ENCODE assay signal across 12 mouse cellular contexts in genomic region chr1:39499485-39499941, GRCm38 (mm10). TPM values are rescaled to one million over a fixed set of nuclear protein-coding genes. Genes with fewer than 3 reads are reported as not detected.
DNase-seq lines count a peak whose midpoint lies in the region; ATAC-seq and TF ChIP-seq lines count a peak whose summit lies in the region.
"Had no signal": no experiment of that assay in that cellular context is flagged by ENCODE, and none has a peak within 500 bp of the region (broad histone marks: within the 10 kb centered on the region; RNA-seq: fewer than 3 reads in every experiment).

No protein-coding gene starts in this region.

- peak; percentile 40 to 64 for DNase-seq in adrenal gland, adult (ENCODE audit: inconsistent age in 2 of 2, low spot score in 1 of 2)
- DNase-seq in adrenal gland, adult 8-10 months: no peak
- no peak for DNase-seq in kidney, adult 2 months
- DNase-seq in heart, postnatal 10 days: no peak
- DNase-seq in right cerebral cortex, postnatal 4 days: no peak
- DNase-seq: heart, adult 18-20 months; kidney, postnatal 10 days; layer of hippocampus, postnatal 36 days had no signal

- no peak for TF ChIP-seq POLR2A in kidney, adult 2 months (IDR thresholded peaks at IDR 0.05; ENCODE audit: low read depth, low read length)

- no peak overlapping the region for H3K4me2 ChIP-seq in kidney, embryonic 16.5 days (replicated peaks; ENCODE audit: low read depth, low read length)
- no peak overlapping the region for H3K4me2 ChIP-seq in hindbrain, embryonic 15.5 days
- no peak overlapping the region for H3K4me2 ChIP-seq in midbrain, embryonic 13.5 days (replicated peaks)
- H3K4me2 ChIP-seq: neural tube, embryonic 12.5 days had no signal

- H3K27ac ChIP-seq in kidney, embryonic 16.5 days (ENCODE audit: low read length): no peak overlapping the region
- H3K27ac ChIP-seq in kidney, adult 2 months (ENCODE audit: insufficient read depth, low read depth, low read length): no peak overlapping the region
- no peak overlapping the region for H3K27ac ChIP-seq in hindbrain, embryonic 15.5 days (replicated peaks)
- H3K27ac ChIP-seq in midbrain, embryonic 13.5 days: no peak overlapping the region
- H3K27ac ChIP-seq: neural tube, embryonic 12.5 days had no signal

- ATAC-seq in kidney, embryonic 16.5 days (ENCODE audit: low FRiP score, low TSS enrichment): peak; percentile 69; the same call in 1 of the 2 replicates
- ATAC-seq in hindbrain, embryonic 15.5 days (ENCODE audit: low FRiP score, low read depth): peak; percentile 74; the same call in 1 of the 2 replicates
- peak; percentile 85 for ATAC-seq in midbrain, embryonic 13.5 days

- no peak overlapping the region for H3K9ac ChIP-seq in kidney, embryonic 16.5 days (replicated peaks; ENCODE audit: low read length)
- no peak overlapping the region for H3K9ac ChIP-seq in hindbrain, embryonic 15.5 days
- H3K9ac ChIP-seq in midbrain, embryonic 13.5 days (replicated peaks): no peak overlapping the region
- H3K9ac ChIP-seq: neural tube, embryonic 12.5 days had no signal

- no peaks in the 10 kb centered on the region for H3K4me1 ChIP-seq in kidney, embryonic 16.5 days (ENCODE audit: insufficient read depth, low read length)
- H3K4me1 ChIP-seq in kidney, adult 2 months (ENCODE audit: control insufficient read depth, insufficient read depth, low read length): no peaks in the 10 kb centered on the region
- H3K4me1 ChIP-seq in hindbrain, embryonic 15.5 days (replicated peaks): no peaks in the 10 kb centered on the region
- H3K4me1 ChIP-seq in midbrain, embryonic 13.5 days (replicated peaks): no peaks in the 10 kb centered on the region
- H3K4me1 ChIP-seq: neural tube, embryonic 12.5 days had no signal

- 78% methylated on average over 2 of the region's 2 CpGs for WGBS in kidney, embryonic 16.5 days
- 76% methylated on average over 2 of the region's 2 CpGs for whole genome bisulfite sequencing in kidney, adult 2 months
- WGBS in hindbrain, embryonic 15.5 days: 89% methylated on average over 2 of the region's 2 CpGs
- WGBS in midbrain, embryonic 13.5 days: 92% methylated on average over 2 of the region's 2 CpGs

- intact Hi-C loops in heart, postnatal 10 days (cut with DNase I): no loop called here

- no peaks in the 10 kb centered on the region for H3K36me3 ChIP-seq in kidney, embryonic 16.5 days (ENCODE audit: insufficient read depth, low read length)
- no peaks in the 10 kb centered on the region for H3K36me3 ChIP-seq in kidney, adult 2 months (ENCODE audit: control insufficient read depth, insufficient read depth, low read length)
- no peaks in the 10 kb centered on the region for H3K36me3 ChIP-seq in hindbrain, embryonic 15.5 days
- 0 out of 2 replicates have a peak, but pooled peaks cover 3% of the 10 kb centered on the region for H3K36me3 ChIP-seq in midbrain, embryonic 13.5 days
- H3K36me3 ChIP-seq: neural tube, embryonic 12.5 days had no signal

- no peak for TF ChIP-seq CTCF in kidney, adult 2 months (conservative IDR thresholded peaks at IDR 0.05; ENCODE audit: insufficient read depth, insufficient read length, low read depth, low read length)

- H3K9me3 ChIP-seq in kidney, embryonic 16.5 days (ENCODE audit: low read length): peaks cover 9% of the 10 kb centered on the region; the same call in 1 of the 2 replicates
- H3K9me3 ChIP-seq in hindbrain, embryonic 15.5 days: no peaks in the 10 kb centered on the region
- peaks cover 10% of the 10 kb centered on the region; the same call in 1 of the 2 replicates for H3K9me3 ChIP-seq in midbrain, embryonic 13.5 days

- H3K27me3 ChIP-seq in kidney, embryonic 16.5 days (ENCODE audit: insufficient read depth, low read length): no peaks in the 10 kb centered on the region
- H3K27me3 ChIP-seq in kidney, adult 2 months (replicated peaks; ENCODE audit: control insufficient read depth, insufficient read depth, low read length): no peaks in the 10 kb centered on the region
- H3K27me3 ChIP-seq in hindbrain, embryonic 15.5 days: no peaks in the 10 kb centered on the region
- no peaks in the 10 kb centered on the region for H3K27me3 ChIP-seq in midbrain, embryonic 13.5 days
- H3K27me3 ChIP-seq: neural tube, embryonic 12.5 days had no signal

- H3K4me3 ChIP-seq in kidney, embryonic 16.5 days (ENCODE audit: low read length): no peak overlapping the region
- no peak overlapping the region for H3K4me3 ChIP-seq in kidney, adult 2 months (ENCODE audit: insufficient read depth, low read depth, low read length)
- no peak overlapping the region for H3K4me3 ChIP-seq in hindbrain, embryonic 15.5 days
- no peak overlapping the region for H3K4me3 ChIP-seq in midbrain, embryonic 13.5 days (replicated peaks)
- H3K4me3 ChIP-seq: neural tube, embryonic 12.5 days had no signal

RNA-seq across cellular contexts. Expression of gene Tbc1d8, which starts 21.0 kb away (rescaled TPM):
- 10 to 100 TPM in 2 of 4 experiments, 1 to 10 TPM in 2; 6.8 to 15.1 (median 11.5) TPM for total RNA-seq in adrenal gland, adult 8-10 months (2022)
- polyA plus RNA-seq in kidney, embryonic 16.5 days (2015; fragmentation: Nextera tagmentation; extraction: Ambion mirVana): 10.1 and 10.3 TPM in 2 replicates
- polyA plus RNA-seq in kidney, adult 2 months (2012; rRNA removed): 5.1 and 5.2 TPM in 2 replicates
- 10.5 and 11.2 TPM in 2 replicates for polyA plus RNA-seq in hindbrain, embryonic 15.5 days (2015; fragmentation: Nextera tagmentation; extraction: Ambion mirVana)
- polyA plus RNA-seq in midbrain, embryonic 13.5 days (2015; fragmentation: Nextera tagmentation; extraction: Ambion mirVana): 7.2 and 7.8 TPM in 2 replicates
- total RNA-seq in heart, postnatal 10 days (2021): 1 to 10 TPM; 6.6 to 7.4 TPM

RNA-seq across cellular contexts. Expression of gene Cnot11, which starts 35.3 kb away (rescaled TPM):
- total RNA-seq in adrenal gland, adult 8-10 months (2022): 10 to 100 TPM; 20.6 to 25.8 (median 22.9) TPM
- 14.6 and 15.6 TPM in 2 replicates for polyA plus RNA-seq in kidney, embryonic 16.5 days (2015; fragmentation: Nextera tagmentation; extraction: Ambion mirVana)
- polyA plus RNA-seq in kidney, adult 2 months (2012; rRNA removed): 18.2 and 20.8 TPM in 2 replicates
- 15.9 and 16.2 TPM in 2 replicates for polyA plus RNA-seq in hindbrain, embryonic 15.5 days (2015; fragmentation: Nextera tagmentation; extraction: Ambion mirVana)
- polyA plus RNA-seq in midbrain, embryonic 13.5 days (2015; fragmentation: Nextera tagmentation; extraction: Ambion mirVana): 13.4 and 16.4 TPM in 2 replicates
- 10 to 100 TPM; 17.7 to 18.3 TPM for total RNA-seq in heart, postnatal 10 days (2021)

Comparison
In these comparisons a context has a peak if more than half of its experiments do, and no peak if none do; other contexts are left out.
1. DNase-seq: peak in adrenal gland, adult (2 of 2); none in adrenal gland, adult 8-10 months (single experiment), kidney, adult 2 months (single experiment), heart, postnatal 10 days (0 of 2) and right cerebral cortex, postnatal 4 days (single experiment).
2. Peak in every context shown above with its lines, with median percentiles within 50 percentile points of each other: ATAC-seq.